Mouse (Mus musculus): ENCODE data around the gene Zkscan2.

DNA sequence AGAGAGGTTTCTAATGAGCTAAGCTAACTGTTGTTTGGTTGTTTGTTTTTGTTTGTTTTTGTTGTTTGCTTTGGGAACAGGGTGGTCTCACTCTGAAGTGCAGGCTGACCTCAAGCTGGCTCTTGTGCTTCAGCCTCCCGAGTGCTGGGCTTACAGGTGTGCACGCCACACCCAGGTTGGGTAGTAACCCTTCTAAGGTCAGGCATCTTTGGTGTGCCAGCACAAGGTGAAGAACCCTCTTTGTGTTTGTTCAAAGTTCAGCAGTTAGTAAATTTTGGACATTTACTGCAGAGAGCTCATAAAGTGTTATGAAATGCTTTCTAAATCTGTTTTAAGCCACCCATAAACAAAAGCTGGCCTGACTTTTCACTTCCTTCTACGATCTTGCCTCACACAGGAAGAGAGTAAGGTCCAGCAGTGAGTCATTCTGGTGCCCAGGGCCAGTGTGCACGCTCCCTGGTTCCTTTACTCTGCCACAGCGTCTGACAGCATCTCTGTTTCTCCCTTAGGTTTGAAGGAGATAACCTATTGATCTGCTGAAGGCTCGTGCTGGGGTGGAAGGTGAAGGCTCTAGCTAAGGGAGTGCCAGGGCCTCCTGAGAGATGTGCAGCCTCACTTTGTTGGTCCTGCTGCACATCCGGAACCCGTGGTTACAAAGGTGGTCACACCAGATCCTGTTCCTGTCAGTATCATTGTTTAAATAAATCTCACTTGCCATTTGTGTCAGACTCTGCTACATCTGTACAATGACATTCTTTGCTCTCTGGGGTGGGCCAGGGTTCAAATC lies 70.4 kb downstream of the Zkscan2 start:
- TF ChIP-seq MAX (IDR thresholded peaks at IDR 0.05; ENCODE audit: low read length) (no peak), CTCF (conservative IDR thresholded peaks at IDR 0.05 in 1 of 2, IDR thresholded peaks at IDR 0.05 in 1 of 2; ENCODE audit: low read depth in 2 of 2, low read length in 2 of 2) (no peak), USF1 (IDR thresholded peaks at IDR 0.05; ENCODE audit: low read depth, low read length) (no peak), MYC (IDR thresholded peaks at IDR 0.05; ENCODE audit: low read depth, low read length) (no peak), EP300 (IDR thresholded peaks at IDR 0.05; ENCODE audit: low read length) (no peak), ZC3H11A (IDR thresholded peaks at IDR 0.05; ENCODE audit: low read depth, low read length) (no peak), USF2 (conservative IDR thresholded peaks at IDR 0.05; ENCODE audit: low read depth, low read length) (no peak)
